Mouse (Mus musculus) right cerebral cortex, postnatal 10 days (tissue): ENCODE results near the gene 1700030K09Rik.

Experiments
- DNase-seq, 2 experiments: peaks; one replicate each; pipeline ENCODE4 v3.0.0; 2021; ENCODE audit warnings: low spot score in 2 of 2

Gene 1700030K09Rik

DNA sequence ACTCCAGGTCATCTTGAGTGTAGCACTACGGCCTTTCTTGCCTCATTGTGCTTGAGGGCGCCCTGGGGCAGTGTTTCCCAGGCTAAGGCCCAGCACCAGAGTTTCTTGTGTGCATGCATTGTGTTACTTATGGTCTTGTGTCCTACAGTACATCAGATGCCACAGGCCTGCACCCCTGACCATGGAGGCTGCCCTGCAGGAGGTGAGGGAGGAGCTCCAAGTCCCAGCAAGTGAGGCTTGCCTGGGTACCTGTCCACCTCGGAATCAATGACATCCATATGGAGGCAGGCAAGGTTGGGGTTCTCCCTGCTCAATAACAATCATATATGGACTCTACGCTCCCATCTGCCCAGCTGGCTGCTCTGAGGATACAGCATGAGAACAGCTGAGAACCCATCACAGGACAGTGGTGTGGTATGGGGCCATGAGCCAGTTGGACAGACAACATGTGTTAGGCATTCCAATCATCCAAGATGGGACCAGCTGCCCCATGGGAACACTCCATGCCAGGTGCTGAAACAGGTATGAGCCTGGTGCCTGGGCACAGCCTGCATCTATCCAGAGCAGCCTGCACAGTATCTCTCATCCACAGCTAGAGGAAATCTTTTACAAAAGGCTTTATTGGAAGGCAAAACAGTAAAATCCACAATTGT, 16.3 kb downstream of the 1700030K09Rik start:
- no peak for DNase-seq

DNA sequence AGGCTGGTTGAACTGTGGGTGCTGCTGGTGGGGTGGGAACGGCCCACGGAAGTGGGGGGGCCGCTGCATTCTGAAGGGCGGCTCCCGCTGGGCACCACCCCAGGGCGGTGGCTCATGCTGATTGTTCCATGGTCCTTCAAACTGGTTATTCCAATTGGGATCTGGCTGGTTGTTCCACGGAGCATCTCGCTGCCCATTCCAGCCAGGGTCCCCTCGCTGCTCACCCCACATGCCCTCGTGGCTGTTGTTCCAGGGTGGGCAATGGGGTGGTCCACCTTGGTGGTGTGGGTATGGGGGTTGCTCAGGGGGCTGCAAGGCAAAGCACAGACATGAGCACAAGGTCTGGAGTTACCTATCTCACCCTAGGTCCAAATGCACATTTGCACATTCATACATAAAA, 20.5 kb downstream of the 1700030K09Rik start:
- no peak for DNase-seq

DNA sequence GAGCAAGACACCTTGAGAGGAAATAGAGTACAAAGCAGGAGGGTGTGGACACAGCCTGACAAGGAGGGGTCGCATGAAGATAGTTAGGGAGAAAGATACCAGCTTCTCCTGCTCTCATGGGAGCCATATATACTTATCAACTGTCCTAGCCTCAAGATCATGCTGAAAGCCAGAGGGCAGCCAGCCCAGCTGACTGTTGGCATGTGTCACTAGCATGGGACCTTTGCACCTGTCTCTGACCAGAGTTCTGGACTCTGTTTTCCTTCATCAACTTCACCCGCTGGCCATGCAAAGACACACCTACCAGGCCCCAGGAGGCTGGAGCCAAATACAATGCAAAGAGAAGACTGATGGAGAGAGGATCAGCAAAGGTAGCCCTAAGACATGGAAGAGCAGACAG, 25.6 kb downstream of the 1700030K09Rik start:
- no peak for DNase-seq

GRCm38 (mm10) chr8:72469984-72470383, 26.3 kb downstream of the 1700030K09Rik start:
- no peak for DNase-seq

DNA sequence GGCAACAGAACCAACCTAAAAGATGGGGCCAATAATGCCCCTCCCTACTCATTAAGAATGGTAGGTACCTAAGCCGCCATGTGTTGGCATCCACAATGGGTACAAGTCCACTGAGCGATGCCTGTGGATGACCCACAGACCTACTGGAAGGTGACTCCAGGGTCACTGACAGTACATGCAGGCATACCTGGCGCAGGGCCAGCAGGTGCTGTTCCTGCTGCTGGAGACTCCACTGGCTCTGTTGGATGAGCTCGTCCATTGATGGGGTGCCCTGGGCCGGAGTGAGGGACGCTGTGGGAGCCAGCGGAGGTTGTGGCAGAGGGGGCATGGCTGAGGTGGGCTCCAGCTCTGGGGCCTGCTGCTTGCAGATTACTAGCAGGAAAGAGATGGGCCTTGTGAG, 27.0 kb downstream of the 1700030K09Rik start:
- no peak for DNase-seq

DNA sequence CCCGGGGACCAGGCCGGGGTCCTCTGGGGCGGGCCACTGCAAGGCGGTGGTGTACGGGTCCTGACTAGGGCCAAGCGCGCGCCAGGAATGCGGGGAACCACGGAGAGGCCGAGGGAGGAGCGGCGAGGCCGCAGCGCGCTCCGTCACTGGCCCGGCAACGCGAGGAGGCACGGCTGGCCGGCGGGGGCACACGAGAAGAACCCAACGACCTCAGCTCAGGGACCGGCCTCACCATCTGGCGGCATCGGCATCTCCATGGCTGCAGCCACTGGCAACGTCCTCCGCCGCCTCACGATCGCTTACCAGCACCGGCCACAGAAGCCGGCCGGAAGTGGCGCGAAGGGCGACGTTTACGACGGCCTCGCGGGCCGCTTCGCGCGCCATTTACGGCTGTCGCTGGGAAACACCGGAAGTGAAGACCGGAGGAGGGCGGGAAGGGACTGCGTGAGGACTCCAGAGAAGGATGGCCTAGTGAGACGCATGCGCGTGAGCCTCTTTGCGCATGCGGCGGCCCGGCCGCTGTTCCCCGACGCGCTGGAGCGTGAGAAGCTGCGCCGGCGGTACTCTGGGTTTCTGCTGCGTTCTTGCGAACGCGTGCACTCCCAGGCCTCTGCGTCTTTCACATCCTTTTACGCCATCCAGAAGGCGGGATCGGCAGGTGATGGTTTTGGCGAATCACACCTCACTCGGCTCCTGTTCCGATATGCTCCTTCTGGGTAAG, 31.3 kb downstream of the 1700030K09Rik start, which contains the start of gene Cherp:
Cherp (minus strand) TSS at position 401 of the 721 bp plus-strand sequence.
- DNase-seq, result peak; percentile 98 to 99

GRCm38 (mm10) chr8:72485456-72486199, 41.9 kb downstream of the 1700030K09Rik start:
- DNase-seq, result peak; percentile 70 to 72

DNA sequence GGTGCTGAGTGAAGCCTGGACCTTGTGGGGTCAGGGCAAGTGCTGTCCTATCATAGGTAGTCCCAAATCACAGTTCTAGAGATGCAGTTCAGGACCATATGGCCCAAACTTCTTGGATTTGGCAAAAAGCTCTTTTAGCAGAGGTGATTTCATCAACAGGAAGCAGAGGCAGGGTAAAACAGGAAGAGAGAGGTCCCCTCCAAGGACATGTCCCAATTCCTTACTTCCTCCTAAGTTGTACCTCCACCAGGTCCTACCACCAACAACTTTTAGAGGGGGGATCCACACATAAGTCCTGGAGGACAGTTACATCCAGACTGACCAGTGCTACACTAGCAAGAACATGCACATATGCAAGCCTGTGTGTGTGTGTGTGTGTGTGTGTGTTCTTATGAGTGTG, 43.3 kb downstream of the 1700030K09Rik start:
- DNase-seq, result no peak

DNA sequence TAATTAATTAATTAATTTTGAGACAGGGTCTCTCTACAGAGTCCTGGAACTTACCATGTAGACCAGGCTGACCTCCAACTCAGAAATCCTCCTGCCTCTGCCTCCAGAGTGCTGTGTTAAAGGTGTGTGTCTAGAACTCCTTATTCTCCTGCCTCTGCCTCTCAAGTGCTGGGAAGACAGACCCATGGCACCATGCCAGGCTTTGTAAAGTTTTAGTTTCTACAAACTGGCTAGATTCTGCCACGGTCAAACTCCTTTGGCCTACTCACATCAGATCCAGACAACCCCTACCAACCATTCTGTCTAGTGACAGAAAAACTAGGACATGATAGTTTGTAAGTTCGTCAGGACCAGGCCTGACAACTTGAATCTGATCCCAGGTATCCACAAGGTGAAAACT, 47.3 kb downstream of the 1700030K09Rik start:
- DNase-seq, result no peak

GRCm38 (mm10) chr8:72491680-72492621, 48.3 kb downstream of the 1700030K09Rik start, which contains the start of gene Slc35e1:
Slc35e1 (minus strand) TSS chr8:72492614.
- peak; percentile 61 to 63 for DNase-seq

- DNase-seq, result peak; percentile 99 to 100
These were observed 49.0 kb downstream of the 1700030K09Rik start for GRCm38 (mm10) chr8:72492622-72493081.

DNA sequence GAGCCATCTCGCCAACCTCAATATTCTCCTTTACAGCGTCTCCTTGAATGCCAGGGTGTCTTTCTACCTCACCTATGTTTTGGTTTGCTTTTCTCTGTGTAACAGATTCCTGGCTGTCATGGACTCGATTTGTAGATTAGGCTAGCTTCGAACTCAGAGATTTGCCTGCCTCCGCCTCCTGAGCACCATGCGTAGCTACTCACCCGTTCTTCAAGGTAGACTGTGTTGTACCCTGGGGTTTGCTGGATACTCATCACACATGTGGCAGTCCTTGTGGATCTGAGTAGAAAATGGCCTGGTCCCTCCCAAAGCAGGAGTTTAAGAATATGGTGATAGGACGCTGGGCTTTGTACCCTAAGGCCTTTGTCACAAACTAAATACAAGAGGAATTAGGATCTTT, 49.7 kb downstream of the 1700030K09Rik start:
- no peak for DNase-seq

DNA sequence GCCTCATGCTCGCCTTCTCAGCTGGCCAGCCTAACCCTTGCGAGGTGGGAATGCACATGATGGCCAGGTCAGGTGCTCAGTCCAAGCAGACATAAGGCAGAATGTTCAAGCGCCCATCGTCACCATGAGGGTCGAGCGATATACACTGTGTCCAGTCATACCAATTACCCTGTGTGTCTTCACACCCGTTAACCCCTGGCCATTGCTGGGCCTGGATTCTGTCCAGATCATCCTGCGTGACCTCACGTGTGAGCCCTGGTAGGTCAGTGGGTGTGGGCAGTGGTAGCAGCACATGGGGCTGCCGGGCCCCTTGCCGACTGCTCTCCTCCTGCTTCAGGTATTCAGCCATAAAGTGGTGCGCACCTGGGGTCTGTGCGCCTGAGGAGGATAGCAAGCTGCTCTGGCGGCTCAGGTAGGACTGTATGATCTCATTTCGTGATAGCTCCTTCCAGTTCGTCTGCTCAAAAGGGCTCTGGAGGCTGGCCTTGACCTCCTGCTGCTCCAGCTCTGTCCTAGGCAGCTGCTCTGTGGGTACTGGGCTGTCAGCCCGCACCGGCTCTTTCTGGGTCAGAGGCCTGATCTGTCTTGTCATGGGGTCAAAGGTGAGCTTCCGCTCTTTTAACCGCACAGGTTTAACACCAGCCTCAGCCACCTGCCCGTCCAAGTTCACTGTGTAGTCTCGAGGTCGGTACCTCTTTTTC, 51.9 kb downstream of the 1700030K09Rik start:
- DNase-seq, result no peak

- DNase-seq, result no peak
These were observed 52.5 kb downstream of the 1700030K09Rik start for GRCm38 (mm10) chr8:72496217-72496616.

DNA sequence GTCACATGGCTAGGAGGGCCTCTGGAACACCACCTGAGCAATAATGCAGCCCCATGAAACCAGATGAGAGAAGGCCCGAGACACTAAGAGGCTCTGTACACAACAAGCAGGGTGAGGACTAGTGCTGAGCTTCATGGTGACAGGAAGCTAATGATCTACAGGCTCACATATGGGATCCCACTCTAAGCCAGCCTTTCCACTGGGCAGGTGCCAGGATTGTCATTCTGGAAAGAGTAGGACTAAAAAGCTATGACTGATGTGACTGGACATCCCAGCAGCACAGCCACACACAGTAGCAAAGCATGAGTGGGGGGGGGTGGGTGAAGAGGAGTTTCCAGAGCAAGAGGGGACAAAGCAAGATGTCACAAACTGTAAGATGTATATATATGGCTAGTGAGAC, 54.2 kb downstream of the 1700030K09Rik start:
- DNase-seq, result no peak

GRCm38 (mm10) chr8:72498527-72498926, 54.8 kb downstream of the 1700030K09Rik start:
- no peak for DNase-seq

- DNase-seq, result no peak
These were observed 56.0 kb downstream of the 1700030K09Rik start for GRCm38 (mm10) chr8:72499521-72500284.

DNA sequence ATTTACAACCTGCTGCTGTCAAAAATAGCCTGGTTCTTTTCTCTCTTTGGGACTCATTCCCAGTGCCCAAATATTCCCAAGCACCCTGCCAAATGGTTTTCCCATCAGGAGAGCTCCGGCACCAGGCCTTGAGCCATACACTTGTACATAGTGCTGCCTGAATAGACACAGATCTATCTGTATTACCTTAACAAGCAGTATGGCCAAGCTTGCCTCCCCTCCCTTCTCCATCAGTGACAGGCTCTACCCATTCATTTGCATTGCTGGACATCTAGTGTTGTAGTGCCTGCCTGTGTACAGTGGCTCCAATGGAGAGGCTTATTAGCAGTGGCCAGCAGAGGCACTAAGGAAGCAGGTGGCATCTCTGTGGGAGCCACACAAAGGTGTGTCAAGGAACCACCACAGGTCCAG, 56.8 kb downstream of the 1700030K09Rik start:
- DNase-seq, result no peak

GRCm38 (mm10) chr8:72504137-72504536, 60.5 kb downstream of the 1700030K09Rik start:
- DNase-seq, result peak; percentile 59 to 82
